Mouse (Mus musculus) frontal cortex, postnatal 36 days (tissue): ENCODE measurements around the gene Abhd17a.

Source experiments
- DNase-seq, 2 experiments: peaks; one replicate each; pipeline ENCODE4 v3.0.0; 2022; ENCODE audit warnings: low spot score in 2 of 2

The Abhd17a gene

GRCm38 (mm10) chr10:80589879-80590854 lies at the start of gene Abhd17a:
Gene Abhd17a (minus strand): TSS chr10:80590341.
- DNase-seq = peak; percentile 90 to 91

- no peak for DNase-seq
Observed at GRCm38 (mm10) chr10:80635345-80635744, 45.2 kb upstream of the Abhd17a start.

- no peak for DNase-seq
Observed at GRCm38 (mm10) chr10:80628925-80629324, 38.8 kb upstream of the Abhd17a start.

GRCm38 (mm10) chr10:80627685-80628084 lies 37.5 kb upstream of the Abhd17a start:
- DNase-seq = no peak

GRCm38 (mm10) chr10:80625764-80626163 lies 35.6 kb upstream of the Abhd17a start:
- no peak for DNase-seq

GRCm38 (mm10) chr10:80623457-80624191 lies 33.5 kb upstream of the Abhd17a start:
- peak; percentile 33 to 57 for DNase-seq

- no peak for DNase-seq
Observed at GRCm38 (mm10) chr10:80622661-80623456, 32.7 kb upstream of the Abhd17a start, which contains the start of gene Csnk1g2. Gene Csnk1g2 (plus strand): TSS chr10:80622838.

GRCm38 (mm10) chr10:80621940-80622660 lies 32.0 kb upstream of the Abhd17a start:
- peak; percentile 99 to 100 for DNase-seq

- DNase-seq = no peak
Observed at GRCm38 (mm10) chr10:80621690-80621939, 31.5 kb upstream of the Abhd17a start.

- no peak for DNase-seq
Observed at GRCm38 (mm10) chr10:80620796-80621689, 30.9 kb upstream of the Abhd17a start.

GRCm38 (mm10) chr10:80620365-80620764 lies 30.2 kb upstream of the Abhd17a start:
- no peak for DNase-seq

GRCm38 (mm10) chr10:80619465-80620244 lies 29.5 kb upstream of the Abhd17a start:
- no peak for DNase-seq

- DNase-seq = no peak
Observed at GRCm38 (mm10) chr10:80618181-80618580, 28.0 kb upstream of the Abhd17a start.

GRCm38 (mm10) chr10:80614351-80614750 lies 24.2 kb upstream of the Abhd17a start:
- no peak for DNase-seq

- no peak for DNase-seq
Observed at GRCm38 (mm10) chr10:80613821-80614220, 23.7 kb upstream of the Abhd17a start.

- DNase-seq = no peak
Observed at GRCm38 (mm10) chr10:80611905-80612304, 21.8 kb upstream of the Abhd17a start.

- peak in 1 of 2 experiments; percentile 40 for DNase-seq
Observed at GRCm38 (mm10) chr10:80611024-80611423, 20.9 kb upstream of the Abhd17a start.

- no peak for DNase-seq
Observed at GRCm38 (mm10) chr10:80610116-80610785, 20.1 kb upstream of the Abhd17a start.
